Mouse (Mus musculus): ENCODE measurements around the gene Myh10. TPM values are rescaled to one million over a fixed set of nuclear protein-coding genes. Genes with fewer than 3 reads are reported as not detected.

The Myh10 gene
- polyA plus RNA-seq, 1 experiment: 5.6 TPM

DNA sequence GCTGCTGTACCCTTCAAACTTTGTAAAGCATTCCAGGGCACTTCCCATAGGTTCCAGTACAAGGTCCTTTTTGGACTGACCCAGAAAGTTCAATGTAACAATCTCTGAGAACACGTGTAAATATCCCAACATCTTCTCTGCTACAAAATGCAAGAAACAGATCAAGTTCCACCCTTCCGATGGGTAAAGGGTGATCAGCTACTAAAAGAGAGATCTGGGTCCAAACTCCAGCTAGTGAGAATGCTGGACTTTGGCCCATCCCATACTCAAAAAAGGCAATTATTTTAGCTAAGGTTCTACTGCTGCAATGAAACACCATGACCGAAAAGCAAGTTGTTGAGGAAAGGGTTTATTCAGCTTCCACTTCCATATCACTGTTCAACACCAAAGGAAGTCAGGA lies 163.3 kb downstream of the Myh10 start:
- Histone ChIP-seq H3K27ac (ENCODE audit: control insufficient read depth, insufficient read depth, low read length) (no peak overlapping the region), H3K4me3 (ENCODE audit: control insufficient read depth, insufficient read depth, low read length) (no peak overlapping the region), H3K36me3 (ENCODE audit: control insufficient read depth, insufficient read depth, low read length) (no peaks in the 10 kb centered on the region), H3K4me1 (replicated peaks; ENCODE audit: control insufficient read depth, insufficient read depth, low read length) (peaks cover 3% of the 10 kb centered on the region; the same call in 1 of the 2 replicates), H3K27me3 (ENCODE audit: control insufficient read depth, insufficient read depth, low read length) (no peaks in the 10 kb centered on the region)
- 94% methylated on average over 3 of the region's 3 CpGs for WGBS
- no peak for DNase-seq
- TF ChIP-seq POLR2A (IDR thresholded peaks at IDR 0.05; ENCODE audit: control insufficient read depth, extremely low read depth, insufficient read depth, low read length, poor library complexity) (no peak), CTCF (IDR thresholded peaks at IDR 0.05; ENCODE audit: borderline replicate concordance, control insufficient read depth, extremely low read depth, insufficient read depth, low read length, poor library complexity) (no peak)

DNA sequence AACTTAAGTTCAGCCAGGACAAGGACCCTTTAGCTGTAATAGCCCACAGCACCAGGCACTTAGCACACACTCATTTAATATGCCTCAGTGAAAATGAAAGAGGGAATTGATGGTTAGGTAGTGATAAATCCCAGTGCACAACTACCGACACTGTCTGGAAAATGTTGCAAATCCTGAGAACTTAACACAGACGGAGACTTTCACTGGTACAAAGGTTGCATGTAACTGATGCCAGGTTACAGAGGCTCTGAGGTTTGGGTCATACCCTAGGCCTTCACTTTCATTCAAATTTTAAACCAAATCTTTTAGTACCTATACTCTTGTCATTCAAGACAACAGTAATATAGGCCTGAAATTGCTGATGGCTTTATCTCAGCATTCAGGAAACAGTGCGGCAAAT lies 166.0 kb downstream of the Myh10 start:
- Histone ChIP-seq H3K27me3 (ENCODE audit: control insufficient read depth, insufficient read depth, low read length) (no peaks in the 10 kb centered on the region), H3K27ac (ENCODE audit: control insufficient read depth, insufficient read depth, low read length) (no peak overlapping the region), H3K4me3 (ENCODE audit: control insufficient read depth, insufficient read depth, low read length) (no peak overlapping the region), H3K4me1 (replicated peaks; ENCODE audit: control insufficient read depth, insufficient read depth, low read length) (peaks cover 3% of the 10 kb centered on the region; the same call in 1 of the 2 replicates), H3K36me3 (ENCODE audit: control insufficient read depth, insufficient read depth, low read length) (no peaks in the 10 kb centered on the region)
- no peak for TF ChIP-seq CTCF (IDR thresholded peaks at IDR 0.05; ENCODE audit: borderline replicate concordance, control insufficient read depth, extremely low read depth, insufficient read depth, low read length, poor library complexity)
- no peak for TF ChIP-seq POLR2A (IDR thresholded peaks at IDR 0.05; ENCODE audit: control insufficient read depth, extremely low read depth, insufficient read depth, low read length, poor library complexity)
- 98% methylated on average over 3 of the region's 3 CpGs for WGBS
- no peak for DNase-seq

DNA sequence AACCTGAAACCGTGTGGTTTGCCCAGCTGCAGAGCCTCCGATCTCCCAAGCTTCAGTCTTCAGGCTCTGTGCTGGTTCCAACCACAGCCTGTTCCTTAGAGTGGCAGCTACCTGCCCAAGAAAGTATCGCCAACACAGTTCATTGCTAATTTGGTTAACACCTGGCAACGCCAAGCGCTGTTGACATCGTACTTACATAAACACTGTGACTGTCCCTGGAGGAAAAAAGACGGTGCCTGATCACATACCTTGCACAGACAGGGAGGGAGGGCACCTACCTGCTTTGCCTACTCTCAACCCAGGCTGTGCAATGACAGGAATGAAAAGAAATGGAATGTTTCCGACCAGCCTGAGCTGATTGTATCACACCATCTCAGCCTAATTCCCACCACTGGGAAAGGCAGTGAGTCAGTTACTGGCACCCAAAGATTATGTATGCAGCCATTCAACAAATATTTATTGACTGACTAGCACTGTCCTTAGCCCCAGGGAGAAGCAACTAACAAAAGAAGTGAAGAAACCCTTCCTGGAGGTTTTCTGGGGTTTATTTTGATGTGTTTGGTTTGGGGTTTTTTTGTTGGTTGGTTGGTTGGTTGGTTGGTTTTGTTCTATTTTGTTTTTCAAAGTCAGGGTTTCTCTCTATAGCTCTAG lies 168.7 kb downstream of the Myh10 start:
- TF ChIP-seq POLR2A (IDR thresholded peaks at IDR 0.05; ENCODE audit: control insufficient read depth, extremely low read depth, insufficient read depth, low read length, poor library complexity): no peak
- TF ChIP-seq CTCF (IDR thresholded peaks at IDR 0.05; ENCODE audit: borderline replicate concordance, control insufficient read depth, extremely low read depth, insufficient read depth, low read length, poor library complexity): no peak
- WGBS: 82% methylated on average over 8 of the region's 8 CpGs
- H3K4me1 ChIP-seq (replicated peaks; ENCODE audit: control insufficient read depth, insufficient read depth, low read length): no peaks in the 10 kb centered on the region

DNA sequence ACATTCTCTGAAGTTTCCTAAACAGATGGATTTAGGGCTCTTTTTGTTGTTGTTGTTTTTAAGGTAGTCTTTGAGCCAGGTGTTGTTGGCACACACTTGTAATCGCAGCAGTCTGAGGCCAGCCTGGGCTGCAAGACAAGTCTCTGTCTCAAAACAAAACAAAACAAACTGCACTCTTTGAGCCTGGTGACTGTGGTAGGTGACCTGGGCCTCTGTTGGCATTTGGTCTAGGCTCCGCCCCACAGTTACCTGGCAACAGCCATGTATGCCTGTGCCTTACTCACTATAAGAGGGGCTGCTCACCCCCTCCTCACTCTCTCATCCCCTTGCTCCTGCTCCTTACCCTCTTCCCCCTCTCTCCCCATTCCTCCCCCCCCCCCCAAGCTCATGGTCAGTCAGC lies 170.9 kb downstream of the Myh10 start:
- no peaks in the 10 kb centered on the region for H3K36me3 ChIP-seq (ENCODE audit: control insufficient read depth, insufficient read depth, low read length)
- H3K27me3 ChIP-seq (ENCODE audit: control insufficient read depth, insufficient read depth, low read length): no peaks in the 10 kb centered on the region
- DNase-seq: no peak
- no peak overlapping the region for H3K4me3 ChIP-seq (ENCODE audit: control insufficient read depth, insufficient read depth, low read length)
- H3K4me1 ChIP-seq (replicated peaks; ENCODE audit: control insufficient read depth, insufficient read depth, low read length): no peaks in the 10 kb centered on the region
- H3K27ac ChIP-seq (ENCODE audit: control insufficient read depth, insufficient read depth, low read length): no peak overlapping the region
- TF ChIP-seq CTCF (IDR thresholded peaks at IDR 0.05; ENCODE audit: borderline replicate concordance, control insufficient read depth, extremely low read depth, insufficient read depth, low read length, poor library complexity) (no peak), POLR2A (IDR thresholded peaks at IDR 0.05; ENCODE audit: control insufficient read depth, extremely low read depth, insufficient read depth, low read length, poor library complexity) (no peak)
- WGBS: 95% methylated on average over 2 of the region's 2 CpGs

More for the DNA sequence above, 168.7 kb downstream of the Myh10 start:
- Histone ChIP-seq H3K36me3 (ENCODE audit: control insufficient read depth, insufficient read depth, low read length) (no peaks in the 10 kb centered on the region), H3K27me3 (ENCODE audit: control insufficient read depth, insufficient read depth, low read length) (no peaks in the 10 kb centered on the region), H3K27ac (ENCODE audit: control insufficient read depth, insufficient read depth, low read length) (no peak overlapping the region), H3K4me3 (ENCODE audit: control insufficient read depth, insufficient read depth, low read length) (no peak overlapping the region)
- no peak for DNase-seq

DNA sequence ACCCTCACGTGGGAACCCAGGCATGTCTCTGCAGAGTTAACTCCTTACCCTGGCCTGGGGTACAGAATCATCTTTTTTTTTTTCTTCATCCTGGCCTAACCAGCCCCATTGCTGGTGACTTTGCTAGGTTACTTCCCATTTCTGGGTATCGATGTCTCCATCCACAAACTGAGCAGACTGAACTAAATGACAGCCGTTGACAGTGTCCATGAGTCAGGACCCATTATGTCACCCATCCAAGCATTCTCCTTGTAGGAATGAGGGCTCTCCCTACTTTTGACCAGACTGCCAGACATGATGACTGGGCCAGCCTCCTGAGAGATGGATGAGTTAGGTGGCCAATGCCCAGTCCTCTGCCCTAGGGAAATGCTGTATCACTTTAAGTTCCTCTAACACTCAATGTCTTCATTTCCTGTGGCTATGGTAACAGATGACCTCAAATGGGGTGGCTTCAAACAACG lies 172.3 kb downstream of the Myh10 start:
- H3K36me3 ChIP-seq (ENCODE audit: control insufficient read depth, insufficient read depth, low read length): no peaks in the 10 kb centered on the region
- H3K4me3 ChIP-seq (ENCODE audit: control insufficient read depth, insufficient read depth, low read length): no peak overlapping the region
- TF ChIP-seq CTCF (IDR thresholded peaks at IDR 0.05; ENCODE audit: borderline replicate concordance, control insufficient read depth, extremely low read depth, insufficient read depth, low read length, poor library complexity): no peak
- TF ChIP-seq POLR2A (IDR thresholded peaks at IDR 0.05; ENCODE audit: control insufficient read depth, extremely low read depth, insufficient read depth, low read length, poor library complexity): no peak
- WGBS: 21% methylated on average over 4 of the region's 4 CpGs
- no peaks in the 10 kb centered on the region for H3K4me1 ChIP-seq (replicated peaks; ENCODE audit: control insufficient read depth, insufficient read depth, low read length)
- no peak for DNase-seq
- no peaks in the 10 kb centered on the region for H3K27me3 ChIP-seq (ENCODE audit: control insufficient read depth, insufficient read depth, low read length)
- no peak overlapping the region for H3K27ac ChIP-seq (ENCODE audit: control insufficient read depth, insufficient read depth, low read length)

DNA sequence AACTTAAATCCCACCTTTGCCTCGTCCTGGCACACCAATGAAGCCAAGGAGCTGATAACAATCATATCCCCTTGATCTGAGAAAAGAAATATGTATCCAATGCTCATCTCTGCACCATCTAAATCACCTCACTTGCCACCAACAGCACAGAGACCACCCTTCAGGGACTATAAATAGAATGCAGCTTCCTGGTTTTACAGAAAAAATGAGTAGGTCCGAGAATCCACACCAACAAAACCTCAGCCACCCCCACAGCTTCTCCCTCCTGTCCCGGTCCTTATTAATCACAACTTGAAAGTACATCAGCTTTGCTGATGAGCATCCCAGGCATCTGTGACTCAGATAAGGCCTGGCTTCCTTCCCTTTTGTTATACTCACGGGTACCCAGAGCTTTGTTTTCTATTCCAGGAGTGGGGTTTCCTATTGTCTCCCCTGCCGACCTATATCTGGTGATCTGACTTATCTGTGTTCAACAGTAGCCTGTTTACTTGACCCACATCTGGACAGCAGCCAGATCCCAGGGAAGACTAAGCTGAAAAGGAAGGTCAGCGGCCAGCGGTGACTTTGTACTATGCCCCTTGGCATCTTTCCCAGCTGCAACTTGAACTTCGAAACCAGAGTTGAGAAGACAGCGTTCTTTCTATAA lies 173.3 kb downstream of the Myh10 start:
- 25% methylated on average over 9 of the region's 9 CpGs for WGBS
- Histone ChIP-seq H3K4me1 (replicated peaks; ENCODE audit: control insufficient read depth, insufficient read depth, low read length) (no peaks in the 10 kb centered on the region), H3K27ac (ENCODE audit: control insufficient read depth, insufficient read depth, low read length) (no peak overlapping the region), H3K4me3 (ENCODE audit: control insufficient read depth, insufficient read depth, low read length) (no peak overlapping the region), H3K27me3 (ENCODE audit: control insufficient read depth, insufficient read depth, low read length) (no peaks in the 10 kb centered on the region), H3K36me3 (ENCODE audit: control insufficient read depth, insufficient read depth, low read length) (no peaks in the 10 kb centered on the region)
- TF ChIP-seq CTCF (IDR thresholded peaks at IDR 0.05; ENCODE audit: borderline replicate concordance, control insufficient read depth, extremely low read depth, insufficient read depth, low read length, poor library complexity): no peak
- TF ChIP-seq POLR2A (IDR thresholded peaks at IDR 0.05; ENCODE audit: control insufficient read depth, extremely low read depth, insufficient read depth, low read length, poor library complexity): no peak
- DNase-seq: no peak

Other genes with a start within 250 kb of the Myh10 start
- 2.5 and 3.7 TPM in 2 replicates for gene Pik3r6, start 188.5 kb upstream of the Myh10 start, polyA plus RNA-seq (2012; rRNA removed)
- gene Mfsd6l, start 135.4 kb upstream of the Myh10 start, polyA plus RNA-seq (2012; rRNA removed): 0.24 and 0.65 TPM in 2 replicates
- not detected in 2 replicates for gene Ccdc42, start 104.5 kb upstream of the Myh10 start, polyA plus RNA-seq (2012; rRNA removed)
- 51.3 and 57.0 TPM in 2 replicates for gene Ndel1, start 180.3 kb downstream of the Myh10 start, polyA plus RNA-seq (2012; rRNA removed)
- 0.04 TPM in 1 of 2 replicates, not detected in the other for gene Rnf222, start 197.0 kb downstream of the Myh10 start, polyA plus RNA-seq (2012; rRNA removed)
- 869 and 1,133 TPM in 2 replicates for gene Rpl26, start 210.0 kb downstream of the Myh10 start, polyA plus RNA-seq (2012; rRNA removed)
- gene Odf4, start 235.5 kb downstream of the Myh10 start, polyA plus RNA-seq (2012; rRNA removed): 0.24 TPM in 1 of 2 replicates, not detected in the other

All from thymus, adult 2 months (tissue).